25 mouse cellular contexts compared by ENCODE assay signal in genomic region chr6:31995977-31996376, GRCm38 (mm10). TPM values are rescaled to one million over a fixed set of nuclear protein-coding genes. Genes with fewer than 3 reads are reported as not detected.
"Had no signal": no experiment of that assay in that cellular context is flagged by ENCODE, and none has a peak within 500 bp of the region (broad histone marks: within the 10 kb centered on the region; RNA-seq: fewer than 3 reads in every experiment).

No protein-coding gene starts in this region.

- DNase-seq: heart, postnatal 10 days; heart, postnatal 14 days; heart, postnatal 36 days; kidney, adult 11 months; kidney, adult 18-20 months; kidney, adult 2 months; kidney, adult 8-10 months; kidney, adult 9 months; kidney, postnatal 14 days; kidney, postnatal 25 days; kidney, postnatal 36 days; layer of hippocampus, adult 9-11 months; layer of hippocampus, postnatal 36 days had no signal

RNA-seq across cellular contexts. Expression of gene 1700012A03Rik, which starts 54.1 kb away (rescaled TPM):
- total RNA-seq: heart, postnatal 10 days; heart, postnatal 14 days; heart, postnatal 25 days; heart, postnatal 36 days; hematopoietic stem cell, adult 5-6 weeks; hindbrain, postnatal 0 days; layer of hippocampus, adult 18-20 months; layer of hippocampus, adult 2 months; layer of hippocampus, adult 8-10 months; layer of hippocampus, postnatal 10 days; layer of hippocampus, postnatal 14 days; layer of hippocampus, postnatal 25 days; layer of hippocampus, postnatal 36 days; left cerebral cortex, adult 18-20 months; left cerebral cortex, adult 2 months; left cerebral cortex, adult 8-10 months had no signal
